Mouse (Mus musculus) lung, adult 2 months (tissue): ENCODE measurements around the gene Ttll1. TPM values are rescaled to one million over a fixed set of nuclear protein-coding genes. Genes with fewer than 3 reads are reported as not detected.
A peak's percentile ranks its signal among the peaks of the same experiment; 100 is the strongest.

ENCODE experiments used
- DNase-seq: peaks from one replicate; pipeline ENCODE4 v3.0.0; 2022
- H3K4me1 ChIP-seq: fragments of 200-500 bp; 2 replicates; pipeline ENCODE4 v1.6.1; 2011; ENCODE audit warnings: low read length; ENCODE audit not compliant: control insufficient read depth, insufficient read depth
- H3K4me3 ChIP-seq: fragments of 200-500 bp; replicated peaks from 2 replicates; pipeline ENCODE3; 2011; ENCODE audit warnings: low read depth, mild to moderate bottlenecking, control low read depth, low read length; ENCODE audit errors: extremely low read depth
- CTCF ChIP-seq: fragments of 200-500 bp; IDR thresholded peaks from 2 replicates; pipeline ENCODE4 v1.5.1; 2011; ENCODE audit warnings: mild to moderate bottlenecking, low read length, control low read depth; ENCODE audit not compliant: insufficient read depth
- POLR2A ChIP-seq: fragments of 200-500 bp; IDR thresholded peaks from 2 replicates; pipeline ENCODE4 v1.6.1; 2011; ENCODE audit warnings: low read depth, mild to moderate bottlenecking, control low read depth, low read length, borderline replicate concordance; ENCODE audit errors: extremely low read depth
- WGBS: fragments of 180-500 bp; shearing (Covaris S2); methylation state at CpG from one replicate; pipeline ENCODE4 v1.1.7; 2018; 5-methylcytosine and 5-hydroxymethylcytosine counted together
- polyA plus RNA-seq: library from polyadenylated mRNA; depleted of rRNA; stranded (reverse); fragments of >200 nt; gene quantifications from 2 replicates; pipeline ENCODE4 v1.2.3, GENCODE M21; 2012

Ttll1 gene
- polyA plus RNA-seq, 1 experiment, result 12.6 TPM

GRCm38 (mm10) chr15:83535890-83536231 lies 25.2 kb upstream of the Ttll1 start:
- H3K4me1 ChIP-seq, result peaks cover 28% of the 10 kb centered on the region
- WGBS, result 48% methylated on average over 6 of the region's 6 CpGs
- DNase-seq, result no peak
- no peak overlapping the region for H3K4me3 ChIP-seq
- TF ChIP-seq CTCF, result no peak
- TF ChIP-seq POLR2A, result no peak

GRCm38 (mm10) chr15:83534960-83535889 lies 24.5 kb upstream of the Ttll1 start:
- Histone ChIP-seq H3K4me3 (no peak overlapping the region), H3K4me1 (peaks cover 32% of the 10 kb centered on the region)
- peak; percentile 41 for DNase-seq
- 39% methylated on average over 17 of the region's 17 CpGs for WGBS
- TF ChIP-seq POLR2A (no peak), CTCF (no peak)

- DNase-seq, result no peak
- 67% methylated on average over 7 of the region's 7 CpGs for WGBS
- peaks cover 39% of the 10 kb centered on the region for H3K4me1 ChIP-seq
- TF ChIP-seq CTCF, result no peak
- no peak for TF ChIP-seq POLR2A
- H3K4me3 ChIP-seq, result no peak overlapping the region
These were observed 21.9 kb upstream of the Ttll1 start for GRCm38 (mm10) chr15:83532606-83533005.

- no peak for DNase-seq
- 85% methylated on average over 5 of the region's 5 CpGs for WGBS
- H3K4me1 ChIP-seq, result peaks cover 39% of the 10 kb centered on the region
- TF ChIP-seq POLR2A, result no peak
- TF ChIP-seq CTCF, result 0 out of 2 replicates have a peak, but pooled peaks have one; percentile 43
- no peak overlapping the region for H3K4me3 ChIP-seq
These were observed 21.3 kb upstream of the Ttll1 start for GRCm38 (mm10) chr15:83531961-83532469.

GRCm38 (mm10) chr15:83530688-83531087 lies 20.0 kb upstream of the Ttll1 start:
- H3K4me1 ChIP-seq, result peaks cover 38% of the 10 kb centered on the region
- peak; percentile 64 for DNase-seq
- no peak overlapping the region for H3K4me3 ChIP-seq
- TF ChIP-seq CTCF (no peak), POLR2A (no peak)
- WGBS, result 35% methylated on average over 6 of the region's 6 CpGs

GRCm38 (mm10) chr15:83530233-83530632 lies 19.5 kb upstream of the Ttll1 start:
- DNase-seq, result no peak
- WGBS, result 13% methylated on average over 9 of the region's 9 CpGs

GRCm38 (mm10) chr15:83529765-83530164 lies 19.1 kb upstream of the Ttll1 start:
- peaks cover 30% of the 10 kb centered on the region for H3K4me1 ChIP-seq
- H3K4me3 ChIP-seq, result no peak overlapping the region
- TF ChIP-seq CTCF (no peak), POLR2A (no peak)
- WGBS, result 40% methylated on average over 5 of the region's 5 CpGs
- DNase-seq, result no peak

More at GRCm38 (mm10) chr15:83530233-83530632, 19.5 kb upstream of the Ttll1 start:
- H3K4me1 ChIP-seq, result peaks cover 33% of the 10 kb centered on the region
- TF ChIP-seq CTCF (no peak), POLR2A (no peak)
- no peak overlapping the region for H3K4me3 ChIP-seq

- TF ChIP-seq CTCF (no peak), POLR2A (no peak)
- H3K4me1 ChIP-seq, result peaks cover 28% of the 10 kb centered on the region
- no peak overlapping the region for H3K4me3 ChIP-seq
- DNase-seq, result no peak
- 57% methylated on average over 4 of the region's 4 CpGs for WGBS
These were observed 18.2 kb upstream of the Ttll1 start for GRCm38 (mm10) chr15:83528892-83529291.

GRCm38 (mm10) chr15:83527747-83528146 lies 17.1 kb upstream of the Ttll1 start:
- peaks cover 28% of the 10 kb centered on the region for H3K4me1 ChIP-seq
- 44% methylated on average over 2 of the region's 2 CpGs for WGBS
- TF ChIP-seq CTCF (no peak), POLR2A (no peak)
- H3K4me3 ChIP-seq, result peak overlapping the region; percentile 87
- no peak for DNase-seq

- 5% methylated on average over 26 of the region's 26 CpGs for WGBS
- Histone ChIP-seq H3K4me1 (peaks cover 28% of the 10 kb centered on the region), H3K4me3 (peak overlapping the region; percentile 87)
- no peak for DNase-seq
- TF ChIP-seq POLR2A (no peak), CTCF (no peak)
These were observed 16.4 kb upstream of the Ttll1 start for GRCm38 (mm10) chr15:83527092-83527437.
